Mouse (Mus musculus): ENCODE data around the gene Gm29133.
A peak's percentile ranks its signal among the peaks of the same experiment; 100 is the strongest.

The Gm29133 gene

DNA sequence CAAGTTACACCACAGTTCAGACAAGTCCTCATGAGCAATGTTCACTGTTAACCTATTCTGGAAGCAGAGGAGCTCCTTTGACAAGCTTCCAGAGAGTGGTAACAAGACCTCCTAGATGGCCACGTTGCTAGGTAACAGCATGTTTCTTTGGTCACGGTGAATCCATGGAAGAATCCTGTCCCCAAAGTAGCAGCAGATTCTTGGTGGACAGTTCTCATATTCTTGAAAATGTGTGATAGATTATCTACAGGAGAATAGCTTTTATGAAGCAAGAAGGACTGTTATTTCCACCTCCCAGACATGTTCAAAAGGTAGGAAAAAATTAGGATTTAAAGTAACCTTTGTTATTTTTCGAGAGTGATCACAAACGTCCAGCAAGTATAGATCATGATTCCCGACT lies at the start of gene Gm29133:
TSS of gene Gm29133 (plus strand) at position 301 of the 400 bp plus-strand sequence.
- no peak for DNase-seq

DNA sequence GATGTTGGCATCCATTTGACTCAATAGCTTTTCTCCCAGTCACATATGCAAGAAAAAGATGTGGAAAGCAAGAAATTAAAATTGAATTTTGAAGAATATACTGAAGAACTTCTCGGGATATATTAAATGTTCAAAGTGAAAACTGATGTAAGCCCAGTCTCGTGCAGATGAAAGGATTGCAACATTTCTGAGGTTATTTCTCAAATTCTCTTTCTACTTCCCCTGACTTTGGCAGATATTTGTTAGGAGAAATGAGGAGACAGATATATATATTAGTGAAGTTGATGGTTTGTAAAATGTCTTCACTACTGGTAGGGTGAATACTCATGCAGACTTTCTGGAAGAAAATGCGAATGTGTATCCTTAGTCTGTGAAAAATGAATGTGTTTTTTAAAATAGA lies 48.9 kb upstream of the Gm29133 start:
- DNase-seq = no peak

DNA sequence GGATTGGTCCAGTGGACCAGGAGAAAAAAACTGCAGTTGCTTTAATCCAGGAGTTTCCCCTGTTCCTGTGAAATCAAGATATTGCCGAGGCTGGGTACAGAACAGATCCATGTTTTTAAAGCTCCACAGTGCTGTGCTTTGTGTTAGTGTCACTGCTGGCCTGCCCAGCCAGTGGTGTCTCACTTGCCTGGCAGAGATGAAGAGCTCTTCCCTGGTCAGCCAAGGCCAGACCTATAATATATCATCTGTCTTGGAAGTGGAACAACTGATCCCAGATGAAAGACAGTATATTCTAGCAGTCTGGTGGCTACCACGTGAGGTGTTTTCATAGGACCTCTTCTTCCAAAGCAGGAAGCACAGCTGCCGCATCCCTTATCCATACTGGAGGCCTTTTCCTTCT lies 46.7 kb upstream of the Gm29133 start:
- no peak for DNase-seq

DNA sequence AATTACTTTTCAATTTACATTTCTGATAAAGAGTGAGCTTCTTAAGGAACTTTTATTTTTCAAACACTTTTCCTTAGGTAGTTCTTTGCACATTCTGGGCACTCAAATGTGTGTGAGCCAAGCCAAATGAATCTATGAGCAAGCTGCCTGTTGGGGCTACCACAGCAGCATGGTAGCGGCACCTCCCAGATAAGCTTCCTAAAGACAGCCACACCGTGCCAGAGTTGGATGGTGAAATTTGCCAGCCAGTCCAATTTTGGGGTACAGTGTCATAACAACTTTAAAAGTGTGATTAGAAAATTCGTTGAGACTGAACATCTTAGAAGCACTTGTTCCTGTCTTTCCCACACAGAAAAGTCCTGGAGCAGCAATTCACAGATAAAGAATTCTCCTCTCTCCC lies 41.5 kb upstream of the Gm29133 start:
- no peak for DNase-seq

DNA sequence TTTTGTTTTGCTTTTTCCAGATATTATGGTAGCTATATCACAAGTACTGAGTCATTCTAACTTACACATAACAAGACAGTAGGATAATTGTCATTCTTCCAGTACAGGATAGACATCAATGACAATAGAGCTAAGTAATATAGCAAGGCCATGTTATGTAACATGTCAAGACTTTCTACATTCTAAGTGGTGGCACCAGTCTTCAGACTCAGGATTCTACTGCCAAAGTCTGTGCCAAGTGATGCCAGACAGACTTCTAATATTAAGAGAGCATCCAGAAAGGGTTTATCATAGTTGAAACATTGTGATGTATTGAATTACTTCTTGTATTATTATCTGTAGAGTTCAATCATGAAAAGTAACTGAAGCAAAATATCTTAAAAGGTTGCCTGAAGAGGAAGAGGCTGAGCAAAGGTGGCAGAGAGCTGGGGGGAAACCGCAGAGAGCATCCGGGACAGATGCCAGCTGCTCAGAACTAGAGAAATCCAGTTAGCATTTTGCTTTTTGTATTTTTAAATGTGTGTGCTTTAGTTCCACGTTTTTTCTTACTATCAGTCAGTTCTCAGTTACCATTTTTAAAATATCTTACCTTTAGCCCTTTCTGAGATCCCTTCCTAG lies 34.2 kb upstream of the Gm29133 start:
- DNase-seq = no peak

DNA sequence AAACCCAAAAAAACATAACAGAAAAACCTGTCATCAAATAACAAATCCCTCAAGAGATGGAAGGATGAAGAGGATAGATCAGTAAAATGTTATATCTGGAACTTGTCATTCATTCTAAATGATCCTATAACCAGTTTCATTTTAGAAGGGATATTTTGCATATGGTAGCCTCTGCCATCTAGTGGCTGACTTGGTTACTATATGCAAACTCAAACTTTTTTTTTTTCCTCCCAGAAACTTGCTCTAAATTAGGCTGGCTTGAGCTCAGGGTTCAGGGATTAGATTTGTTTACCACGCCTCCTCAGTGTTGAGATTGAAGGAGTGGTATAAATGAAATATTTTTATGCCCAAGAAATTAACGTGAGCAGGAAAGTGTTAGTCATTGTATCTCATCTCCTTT lies 27.3 kb upstream of the Gm29133 start:
- peak; percentile 29 to 43 for DNase-seq

DNA sequence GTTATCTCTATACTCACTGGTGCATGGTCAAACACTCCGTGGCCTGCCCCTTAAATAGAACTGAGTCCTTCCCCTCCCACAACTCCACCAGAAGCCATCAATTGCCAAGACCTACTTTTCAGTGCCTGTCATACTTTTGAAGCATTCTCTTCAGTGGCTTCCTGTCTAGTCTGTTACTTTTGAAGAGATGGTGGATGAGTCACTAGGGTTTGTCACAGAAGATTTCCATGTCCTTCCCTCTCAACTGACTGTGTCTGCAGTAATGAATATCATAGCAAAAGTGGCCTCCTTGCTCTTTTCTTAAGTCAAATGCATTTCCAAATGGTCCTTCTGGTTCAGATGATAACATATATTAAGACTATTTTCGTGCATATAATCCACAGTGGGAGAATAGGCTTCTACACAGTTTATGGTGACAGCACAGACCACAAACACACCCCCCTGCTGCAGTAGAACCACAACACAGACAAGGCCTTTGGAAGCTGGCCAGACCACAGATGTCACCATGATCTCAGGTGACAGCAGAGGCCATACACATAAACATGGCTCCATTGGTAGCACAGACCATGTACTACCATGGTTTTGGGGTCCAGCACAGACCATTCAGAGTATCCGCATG lies 16.9 kb upstream of the Gm29133 start:
- no peak for DNase-seq

DNA sequence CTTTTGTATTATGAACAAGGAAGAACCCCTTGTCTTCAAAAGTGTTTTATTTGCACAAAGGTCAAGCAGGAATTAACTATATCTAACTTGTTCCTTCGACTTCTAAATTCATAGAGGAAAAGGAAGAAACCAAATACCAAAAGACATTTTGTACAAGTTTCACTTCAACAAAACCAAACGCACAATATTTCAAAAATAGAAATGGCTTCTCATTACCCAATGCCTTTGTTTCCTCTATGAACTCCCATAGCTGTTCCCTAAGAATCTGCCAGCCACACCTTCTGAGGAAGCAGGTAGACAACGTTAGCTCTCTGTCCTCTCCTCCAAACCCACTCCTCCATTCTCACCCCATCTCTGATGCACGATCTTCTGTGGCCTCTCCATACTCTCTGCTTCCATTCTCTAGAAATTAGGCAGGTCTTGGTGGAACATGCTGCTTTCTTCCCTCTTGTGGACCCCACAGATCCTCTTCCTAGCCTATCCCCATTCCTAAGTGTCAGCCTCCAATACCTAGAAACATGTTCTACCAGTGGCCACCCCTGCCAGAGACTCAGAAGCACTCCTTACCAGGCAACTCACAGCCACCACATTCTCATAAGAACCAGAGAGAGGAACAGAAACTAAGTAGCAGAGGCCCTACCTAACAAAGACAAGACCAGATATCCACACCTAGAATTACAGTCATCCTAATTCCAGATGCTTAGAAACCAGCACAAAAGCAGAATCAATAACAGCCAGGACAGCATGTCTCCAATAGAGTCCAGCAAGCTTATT lies 4.1 kb upstream of the Gm29133 start:
- no peak for DNase-seq

DNA sequence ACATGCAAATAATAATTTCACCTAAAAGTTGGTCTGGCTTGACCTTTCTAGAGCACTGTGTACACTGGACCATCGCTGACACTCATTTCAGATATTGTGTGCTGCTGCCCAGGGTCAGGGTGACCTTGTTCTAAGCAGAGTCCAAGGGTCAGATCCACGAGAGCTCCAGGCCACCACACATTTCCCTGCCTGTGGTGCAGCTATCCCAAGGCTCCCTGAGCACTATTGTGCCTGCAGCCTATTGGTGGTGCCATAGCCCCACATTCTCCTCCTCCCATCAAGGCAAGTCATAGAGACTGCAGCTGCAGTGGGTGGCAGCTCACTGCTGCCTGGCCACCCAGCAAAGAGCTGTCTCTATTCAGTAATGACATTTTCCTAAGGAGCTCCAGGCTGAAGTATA lies 2.7 kb upstream of the Gm29133 start:
- DNase-seq = no peak

DNA sequence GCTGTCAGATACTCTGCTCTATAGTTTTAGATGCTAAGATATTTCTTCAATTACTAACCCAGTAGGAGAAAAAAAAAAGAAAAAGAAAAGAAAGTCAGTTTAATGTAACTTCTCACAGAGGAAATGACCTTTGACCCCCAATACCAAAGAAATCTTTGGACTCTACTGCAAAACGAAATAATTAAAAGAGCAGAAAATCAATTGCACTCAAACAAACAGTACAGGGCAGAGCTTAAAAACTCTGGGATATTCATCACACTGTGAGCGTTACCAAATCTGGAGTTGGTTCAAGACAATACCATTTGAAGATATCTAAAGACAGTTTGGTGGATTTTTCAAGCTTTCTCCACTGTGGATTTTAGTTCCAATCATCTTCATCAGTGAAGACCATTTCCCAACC lies 15.4 kb downstream of the Gm29133 start:
- no peak for DNase-seq

DNA sequence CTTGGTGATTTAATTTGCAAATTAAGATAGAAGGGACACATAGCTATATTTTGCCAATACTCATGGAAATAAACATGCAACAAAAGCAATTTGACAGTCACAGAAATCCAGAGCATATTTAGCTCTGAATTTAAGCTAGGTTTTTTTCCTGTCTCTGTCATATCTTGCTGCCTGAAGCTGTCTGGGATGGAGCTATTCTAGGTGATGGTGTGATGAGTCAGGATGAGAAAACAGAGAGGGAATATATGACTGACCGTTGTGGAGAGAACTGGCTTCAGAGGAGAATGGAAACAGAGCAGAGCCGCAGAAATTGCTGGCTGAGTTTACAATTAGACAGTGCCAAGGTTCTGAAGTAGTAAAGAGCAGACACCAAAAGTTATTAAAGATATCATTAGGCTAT lies 26.3 kb downstream of the Gm29133 start:
- DNase-seq = no peak

DNA sequence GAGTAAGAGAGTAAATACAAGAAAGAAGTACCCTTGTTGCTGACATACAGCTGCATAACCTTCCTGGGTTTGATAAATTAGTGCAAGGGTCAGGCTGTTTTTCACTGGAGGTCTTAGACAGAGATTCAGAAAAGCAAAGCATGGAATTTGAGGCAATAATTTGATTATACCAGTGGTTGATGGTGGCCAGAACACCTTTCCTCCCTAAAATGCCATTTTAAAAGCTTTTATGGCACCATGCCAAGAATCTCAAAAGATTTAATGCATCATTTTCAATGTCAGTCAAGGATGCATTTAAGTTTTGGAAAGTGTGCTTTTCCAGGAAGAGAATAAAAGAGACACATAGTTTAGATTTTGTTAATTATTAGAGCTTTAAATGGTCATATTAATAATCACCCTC lies 60.0 kb downstream of the Gm29133 start:
- no peak for DNase-seq

DNA sequence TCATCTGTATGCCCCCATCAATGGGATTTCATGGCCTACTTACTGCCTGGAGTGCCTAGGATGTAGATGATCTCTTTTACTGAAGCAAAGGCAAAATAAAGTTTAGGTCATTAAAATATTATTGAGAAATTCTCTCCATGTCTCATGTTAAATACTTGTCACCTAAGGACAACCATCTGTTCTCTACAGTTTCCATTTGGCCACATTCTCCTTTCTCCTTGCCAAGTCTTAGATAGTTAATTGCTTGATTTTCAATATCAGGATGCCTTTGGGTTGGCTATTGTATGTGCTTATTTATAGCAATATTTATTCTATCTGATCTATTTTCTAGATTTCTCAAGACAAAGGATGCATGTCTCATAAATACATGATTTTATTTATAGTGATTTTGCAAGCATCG lies 75.9 kb downstream of the Gm29133 start:
- peak in 1 of 2 experiments; percentile 5 for DNase-seq

DNA sequence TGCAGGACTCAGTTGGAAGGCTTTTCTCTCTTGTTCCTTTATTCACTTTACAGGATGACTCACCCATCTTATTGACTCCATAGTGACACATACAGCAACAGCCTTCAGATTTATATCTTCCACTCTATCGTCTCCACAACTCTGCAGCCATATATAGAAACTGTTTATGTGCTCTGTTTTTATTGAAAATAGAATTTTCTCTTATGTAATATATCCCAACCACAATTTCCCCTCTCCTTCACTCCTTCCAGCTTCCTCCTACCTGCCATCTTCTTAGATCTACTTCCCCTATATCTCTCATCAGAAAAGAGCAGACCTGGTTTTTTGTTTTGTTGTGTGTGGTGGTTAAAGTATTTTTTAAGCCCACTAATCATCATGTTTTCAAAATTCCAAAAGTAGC lies 76.5 kb downstream of the Gm29133 start:
- no peak for DNase-seq

DNA sequence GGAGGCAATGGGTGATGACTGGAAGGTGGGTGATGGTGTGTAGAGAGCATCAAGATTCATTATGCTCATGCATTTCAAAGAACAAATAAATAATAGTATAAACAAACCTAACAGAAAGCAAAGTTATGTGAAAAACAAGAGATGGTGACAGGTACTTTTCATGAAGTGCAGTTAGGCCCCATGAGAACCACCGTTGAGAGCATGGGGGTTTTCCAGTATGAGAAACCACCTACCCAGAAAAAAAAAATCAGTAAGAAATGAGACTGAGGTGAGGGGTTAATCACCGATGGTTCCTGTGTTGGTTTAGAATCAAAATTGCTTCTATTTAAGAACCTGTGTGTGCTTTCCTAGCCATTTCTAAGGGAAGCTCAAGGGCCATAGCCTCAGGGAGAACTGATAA lies 86.8 kb downstream of the Gm29133 start:
- DNase-seq = no peak

DNA sequence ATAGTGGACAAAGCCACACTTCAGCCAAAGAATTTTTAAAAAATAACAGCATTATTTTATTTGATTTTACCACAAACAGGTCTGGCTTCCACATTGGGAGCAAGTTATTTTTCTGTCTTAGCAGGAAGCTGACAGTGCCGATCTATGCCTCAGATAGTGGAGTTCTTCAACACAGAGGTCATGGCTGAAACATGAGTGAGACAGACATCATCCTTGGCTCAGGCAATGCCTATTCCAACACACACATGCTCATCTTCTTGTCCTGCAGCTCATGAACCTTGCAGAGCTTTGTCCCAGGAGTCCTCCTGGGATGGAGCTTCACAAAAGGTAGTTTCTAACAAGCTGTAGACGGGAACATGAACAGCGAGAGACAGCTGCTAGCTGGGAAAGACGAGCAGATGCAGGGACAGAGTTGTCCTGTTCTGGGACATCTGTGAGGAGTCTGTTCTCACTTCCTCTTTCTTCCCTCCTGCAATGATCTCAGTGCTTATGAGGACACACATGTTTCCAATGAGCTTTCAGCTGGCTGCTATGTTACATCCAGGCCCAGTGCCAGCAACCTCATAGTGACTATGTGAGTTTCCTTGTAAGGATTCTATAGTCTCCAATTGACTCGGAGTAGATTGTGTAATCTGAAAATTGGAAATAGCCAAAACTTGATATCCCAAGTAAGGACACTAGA lies 87.4 kb downstream of the Gm29133 start:
- DNase-seq = no peak

Measured in cerebellum, postnatal 14 days (tissue).